In genomic region chr12:5254246-5254982, GRCm38 (mm10) we compare ENCODE assay signal across 15 mouse cellular contexts.
DNase-seq lines count a peak whose midpoint lies in the region; ATAC-seq lines count a peak whose summit lies in the region.
"Had no signal": no experiment of that assay in that cellular context is flagged by ENCODE, and none has a peak within 500 bp of the region (broad histone marks: within the 10 kb centered on the region; RNA-seq: fewer than 3 reads in every experiment).

No protein-coding gene starts in this region.

- no peak overlapping the region for H3K4me3 ChIP-seq in hindbrain, embryonic 10.5 days
- no peak overlapping the region for H3K4me3 ChIP-seq in hindbrain, embryonic 16.5 days (ENCODE audit: low read length)
- H3K4me3 ChIP-seq in limb, embryonic 15.5 days, result no peak overlapping the region
- H3K4me3 ChIP-seq: liver, embryonic 12.5 days; myocyte had no signal

- peaks cover 81% of the 10 kb centered on the region for H3K4me1 ChIP-seq in hindbrain, embryonic 10.5 days (replicated peaks)
- H3K4me1 ChIP-seq in hindbrain, embryonic 16.5 days (ENCODE audit: control insufficient read depth, insufficient read depth, low read depth, low read length), result peaks cover 29% of the 10 kb centered on the region
- H3K4me1 ChIP-seq in limb, embryonic 15.5 days, result peaks cover 35% of the 10 kb centered on the region
- H3K4me1 ChIP-seq: liver, embryonic 12.5 days had no signal

- peak; percentile 63 to 86 for DNase-seq in adrenal gland, adult (ENCODE audit: inconsistent age in 2 of 2, low spot score in 1 of 2)
- no peak for DNase-seq in adrenal gland, postnatal 25 days
- no peak for DNase-seq in hindbrain, embryonic 10.5 days (ENCODE audit: low spot score)
- peak; percentile 19 for DNase-seq in fibroblast of lung, adult 2 months (ENCODE audit: low read depth)
- no peak for DNase-seq in urinary bladder, postnatal 36 days (ENCODE audit: low spot score in 2 of 2)
- no peak for DNase-seq in testis, postnatal 14 days (ENCODE audit: low spot score)
- DNase-seq: kidney, adult 18-20 months; lung, postnatal 14 days; right cerebral cortex, postnatal 4 days; thymus, postnatal 36 days had no signal

- peak overlapping the region; percentile 80 for H3K27ac ChIP-seq in hindbrain, embryonic 10.5 days
- no peak overlapping the region for H3K27ac ChIP-seq in hindbrain, embryonic 16.5 days (ENCODE audit: low read depth, low read length)
- H3K27ac ChIP-seq in limb, embryonic 15.5 days, result 0 out of 2 replicates have a peak overlapping the region, but pooled peaks have one; percentile 0
- H3K27ac ChIP-seq: liver, embryonic 12.5 days had no signal

- no peak for ATAC-seq in hindbrain, embryonic 16.5 days
- no peak for ATAC-seq in limb, embryonic 15.5 days (ENCODE audit: insufficient number of reproducible peaks, low FRiP score, low TSS enrichment, low read depth)
- ATAC-seq: liver, embryonic 12.5 days had no signal

- no peaks in the 10 kb centered on the region for H3K27me3 ChIP-seq in hindbrain, embryonic 10.5 days (ENCODE audit: insufficient read depth, poor library complexity, severe bottlenecking)
- no peaks in the 10 kb centered on the region for H3K27me3 ChIP-seq in hindbrain, embryonic 16.5 days (replicated peaks; ENCODE audit: control insufficient read depth, insufficient read depth, low read length)
- no peaks in the 10 kb centered on the region for H3K27me3 ChIP-seq in limb, embryonic 15.5 days
- H3K27me3 ChIP-seq: liver, embryonic 12.5 days had no signal

- H3K4me2 ChIP-seq in hindbrain, embryonic 16.5 days (ENCODE audit: low read length), result no peak overlapping the region
- no peak overlapping the region for H3K4me2 ChIP-seq in limb, embryonic 15.5 days
- H3K4me2 ChIP-seq: liver, embryonic 12.5 days; midbrain, embryonic 11.5 days had no signal

- no peak overlapping the region for H3K9ac ChIP-seq in hindbrain, embryonic 16.5 days (ENCODE audit: low read depth, low read length)
- no peak overlapping the region for H3K9ac ChIP-seq in limb, embryonic 15.5 days
- H3K9ac ChIP-seq: liver, embryonic 12.5 days had no signal

- H3K9me3 ChIP-seq in hindbrain, embryonic 10.5 days, result no peaks in the 10 kb centered on the region
- H3K9me3 ChIP-seq in hindbrain, embryonic 16.5 days (ENCODE audit: control insufficient read depth, low read length), result no peaks in the 10 kb centered on the region
- no peaks in the 10 kb centered on the region for H3K9me3 ChIP-seq in limb, embryonic 15.5 days
- H3K9me3 ChIP-seq: liver, embryonic 12.5 days had no signal

- 76% methylated on average over 4 of the region's 4 CpGs for WGBS in hindbrain, embryonic 10.5 days
- 63% methylated on average over 4 of the region's 4 CpGs for WGBS in hindbrain, embryonic 16.5 days
- 76% methylated on average over 4 of the region's 4 CpGs for WGBS in limb, embryonic 15.5 days

- no peaks in the 10 kb centered on the region for H3K36me3 ChIP-seq in hindbrain, embryonic 10.5 days
- no peaks in the 10 kb centered on the region for H3K36me3 ChIP-seq in hindbrain, embryonic 16.5 days (ENCODE audit: control insufficient read depth, insufficient read depth, low read length)
- no peaks in the 10 kb centered on the region for H3K36me3 ChIP-seq in limb, embryonic 15.5 days
- H3K36me3 ChIP-seq: liver, embryonic 12.5 days had no signal

Comparison
In these comparisons a context has a peak if more than half of its experiments do, and no peak if none do; other contexts are left out.
1. DNase-seq: peak in adrenal gland, adult (2 of 2) and fibroblast of lung, adult 2 months (single experiment); none in adrenal gland, postnatal 25 days (single experiment), hindbrain, embryonic 10.5 days (single experiment), urinary bladder, postnatal 36 days (0 of 2) and testis, postnatal 14 days (single experiment).